Mouse (Mus musculus): ENCODE measurements at regions not wholly inside any gene's neighbourhood (a gene's known extent, or its start where the extent isn't known, plus 50 kb on each side); places are given as distances from the start of the nearest gene placed in this dataset.

DNA sequence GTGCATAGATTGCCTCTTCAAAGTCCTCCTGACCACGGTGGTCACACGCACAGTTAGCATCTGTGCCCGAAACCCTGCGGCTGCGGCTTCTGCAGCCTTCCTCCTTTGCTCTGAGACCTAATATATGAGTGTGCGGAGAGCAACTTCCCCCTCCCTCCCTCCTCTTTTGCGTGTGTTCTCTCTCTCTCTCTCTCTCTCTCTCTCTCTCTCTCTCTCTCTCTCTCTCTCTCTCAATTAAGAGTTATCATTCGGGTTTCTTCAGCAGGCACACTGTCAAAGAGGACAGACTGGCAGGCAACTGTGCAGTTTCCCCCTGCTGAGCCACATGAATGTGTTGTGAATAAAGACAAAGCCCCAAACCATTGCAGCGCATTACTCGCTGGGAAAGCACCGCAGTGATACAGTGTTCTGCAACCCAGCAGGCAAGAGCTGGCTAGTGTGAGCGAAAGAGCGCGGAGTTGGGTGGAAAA lies 900.8 kb downstream of the Mat2b start:
- ATAC-seq (ENCODE audit: low FRiP score) (peak; percentile 92), DNase-seq (ENCODE audit: low spot score) (peak; percentile 63)
- Histone ChIP-seq H3K36me3 (replicated peaks; ENCODE audit: control insufficient read depth, insufficient read depth) (no peaks in the 10 kb centered on the region), H3K4me3 (replicated peaks; ENCODE audit: low read length) (peak overlapping the region; percentile 33), H3K27ac (peak overlapping the region; percentile 45; the same call in 1 of the 2 replicates), H3K9me3 (ENCODE audit: control insufficient read depth, low read length) (no peaks in the 10 kb centered on the region), H3K4me2 (replicated peaks) (peak overlapping the region; percentile 58), H3K4me1 (replicated peaks; ENCODE audit: control insufficient read depth, insufficient read depth, low read length) (0 out of 2 replicates have a peak, but pooled peaks cover 4% of the 10 kb centered on the region), H3K9ac (peak overlapping the region; percentile 62), H3K27me3 (ENCODE audit: control insufficient read depth, insufficient read depth, low read length) (no peaks in the 10 kb centered on the region)
- WGBS: under 1% methylated on average over 14 of the region's 14 CpGs

DNA sequence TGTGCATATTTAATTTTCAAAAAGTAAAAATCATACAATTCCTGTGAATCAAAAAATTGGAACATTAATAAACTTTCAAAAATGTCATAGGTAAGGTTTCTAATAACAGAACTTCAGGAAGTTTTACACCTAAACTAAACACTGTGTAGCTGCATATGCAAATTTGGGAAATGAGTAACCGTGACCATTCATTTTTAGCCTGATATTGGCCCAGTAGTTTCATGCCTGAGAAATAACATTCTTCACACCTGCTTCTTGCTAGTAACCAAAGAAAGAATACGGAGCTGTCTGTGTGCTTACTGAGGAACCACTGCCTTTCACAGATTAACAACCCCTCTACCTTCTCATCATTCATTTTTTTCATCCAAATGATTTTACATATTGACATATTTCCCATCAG lies 902.9 kb downstream of the Mat2b start:
- 71% methylated on average over 2 of the region's 2 CpGs for WGBS
- H3K27ac ChIP-seq: no peak overlapping the region
- H3K4me2 ChIP-seq (replicated peaks): 0 out of 2 replicates have a peak overlapping the region, but pooled peaks have one; percentile 7
- no peak for ATAC-seq (ENCODE audit: low FRiP score)
- no peak overlapping the region for H3K9ac ChIP-seq
- H3K4me1 ChIP-seq (replicated peaks; ENCODE audit: control insufficient read depth, insufficient read depth, low read length): 0 out of 2 replicates have a peak, but pooled peaks cover 4% of the 10 kb centered on the region
- no peaks in the 10 kb centered on the region for H3K27me3 ChIP-seq (ENCODE audit: control insufficient read depth, insufficient read depth, low read length)
- H3K4me3 ChIP-seq (replicated peaks; ENCODE audit: low read length): no peak overlapping the region
- DNase-seq (ENCODE audit: low spot score): no peak
- H3K9me3 ChIP-seq (ENCODE audit: control insufficient read depth, low read length): no peaks in the 10 kb centered on the region
- H3K36me3 ChIP-seq (replicated peaks; ENCODE audit: control insufficient read depth, insufficient read depth): no peaks in the 10 kb centered on the region

Measured in hindbrain, embryonic 14.5 days (tissue).